Mouse (Mus musculus) fibroblast of lung, adult 2 months (primary cell): ENCODE measurements around the gene Tcl1b5.

Source experiments
- DNase-seq: peaks from one replicate; pipeline ENCODE4 v3.0.0-alpha.2; 2011; ENCODE audit warnings: low read depth

Gene Tcl1b5

DNA sequence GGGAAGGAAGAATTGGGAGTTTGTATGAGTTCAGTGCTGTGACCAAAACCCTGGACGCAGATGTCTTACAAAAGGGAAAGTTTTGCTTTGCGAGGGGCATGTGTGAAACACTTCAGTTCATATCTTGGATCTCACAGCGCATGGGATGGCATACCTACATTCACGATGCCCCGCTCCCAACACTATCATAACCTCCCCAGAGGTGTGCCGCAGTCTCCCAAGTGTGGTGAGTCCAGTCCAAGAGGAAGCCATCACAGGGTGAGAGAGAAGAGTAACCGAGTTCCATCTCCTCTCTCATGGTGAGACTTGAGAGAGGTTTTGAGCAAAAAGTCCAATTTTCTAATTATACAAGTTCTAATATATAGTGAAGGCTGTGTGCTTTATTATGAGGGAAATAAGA, 33.1 kb downstream of the Tcl1b5 start:
- DNase-seq, result no peak

DNA sequence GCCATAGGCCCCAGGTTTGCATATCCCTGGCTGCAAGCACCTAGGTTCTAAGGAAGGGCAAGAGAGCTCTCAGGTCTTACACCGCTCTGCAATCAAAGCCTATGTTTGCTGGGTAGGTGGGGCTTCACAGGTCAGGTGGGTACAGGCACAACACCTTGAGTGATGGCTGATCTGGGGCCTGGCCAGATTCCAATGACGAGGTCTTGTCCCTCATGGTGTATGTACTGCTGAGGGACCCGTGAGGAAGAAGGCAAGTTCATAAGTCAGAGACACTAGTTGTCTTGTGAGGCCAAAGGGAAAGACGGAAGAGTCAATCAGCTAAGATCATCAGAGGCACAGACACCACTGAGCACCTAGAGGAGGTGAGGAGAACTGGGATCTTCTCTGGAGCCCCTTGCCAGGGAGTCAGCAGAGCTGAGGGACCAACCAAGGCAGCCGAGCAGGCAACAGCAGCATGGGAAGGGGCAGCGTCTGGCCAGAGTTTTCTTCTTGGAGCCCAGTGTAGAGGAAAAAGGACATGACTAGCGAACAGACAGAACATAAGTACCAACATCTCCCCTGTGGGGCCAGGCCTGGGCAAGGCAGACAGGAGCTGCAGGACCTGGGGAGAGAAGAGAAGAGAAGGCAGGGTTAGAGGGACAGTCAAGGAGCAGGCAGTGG, 41.1 kb downstream of the Tcl1b5 start:
- no peak for DNase-seq

DNA sequence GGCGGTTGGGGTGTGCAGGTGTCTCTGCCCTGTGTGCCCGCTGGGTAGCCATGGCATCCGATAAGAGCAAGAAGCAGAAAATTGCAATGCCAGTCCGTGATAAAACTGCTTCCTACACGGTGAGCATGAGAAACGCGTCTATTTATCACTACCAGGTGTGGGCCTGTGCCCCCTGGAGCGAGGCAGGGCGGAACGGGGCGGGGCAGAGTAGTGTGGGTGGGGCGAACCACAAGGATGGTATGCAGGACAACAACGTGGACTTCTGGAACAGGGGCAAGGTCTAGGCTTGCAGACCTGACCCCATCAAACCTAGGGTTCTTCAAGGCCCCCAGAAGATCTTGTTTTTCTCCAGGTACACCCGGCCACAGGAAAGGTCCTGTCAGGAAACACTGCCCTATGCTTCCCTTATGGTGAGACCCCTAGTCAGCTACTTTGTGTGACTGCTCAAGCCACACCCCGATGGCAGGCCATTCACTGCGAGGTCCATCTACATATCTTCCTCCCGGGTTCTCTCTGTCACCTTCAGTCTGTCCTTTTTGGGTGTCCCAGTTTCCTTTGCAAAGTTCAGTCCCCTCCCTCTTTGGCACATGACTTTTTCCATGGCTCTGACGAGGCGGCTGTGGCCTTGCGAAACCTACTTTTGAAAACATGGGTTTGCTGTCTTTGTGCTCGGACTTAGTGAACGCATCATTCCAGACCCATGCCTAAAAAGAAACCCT, 46.6 kb downstream of the Tcl1b5 start, which contains the start of gene Tcl1:
Gene Tcl1 (minus strand): TSS at position 193 of the 719 bp plus-strand sequence.
- no peak for DNase-seq

DNA sequence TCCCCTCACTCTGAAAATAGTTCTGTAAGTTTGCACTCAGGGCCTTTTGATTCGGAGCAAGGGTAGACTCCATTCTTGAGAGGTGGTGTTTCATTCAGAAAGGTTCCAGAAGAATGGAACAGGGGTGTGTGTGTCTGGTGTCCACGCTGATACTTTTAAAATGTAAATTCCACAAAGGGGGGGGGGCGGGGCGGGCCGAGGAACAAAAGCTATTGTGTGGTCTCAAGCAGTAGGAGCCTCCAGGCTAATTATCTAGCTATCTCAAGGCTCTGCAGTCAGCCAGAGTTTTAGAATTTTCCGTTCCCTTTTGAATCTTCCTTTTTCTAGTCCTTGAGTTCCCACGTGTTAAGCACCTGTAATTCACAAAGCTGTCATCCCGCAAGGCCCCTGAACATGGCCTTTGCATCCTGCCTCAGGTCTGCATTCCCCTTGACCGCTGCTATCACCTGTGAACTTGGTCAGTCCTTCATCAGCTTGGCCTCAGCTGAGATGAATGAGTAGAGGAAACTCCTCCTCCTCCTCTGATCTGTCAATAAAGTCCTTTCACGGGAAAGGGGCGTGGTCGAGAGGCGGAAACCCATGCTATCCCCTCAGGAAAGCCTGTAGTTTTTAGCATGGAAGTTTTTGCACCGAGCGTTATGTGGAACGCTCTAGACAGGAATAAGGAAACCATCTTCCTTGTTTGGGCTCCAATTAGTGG, 48.6 kb downstream of the Tcl1b5 start:
- no peak for DNase-seq
